Mouse (Mus musculus): ENCODE data around the gene Gc. TPM values are rescaled to one million over a fixed set of nuclear protein-coding genes. Genes with fewer than 3 reads are reported as not detected.

Gc gene
- total RNA-seq, 2 experiments from 2014 or later, result not detected

Other genes with a start within 250 kb of the Gc start
- gene Npffr2, start 69.5 kb upstream of the Gc start, total RNA-seq (2021), result not detected